Mouse (Mus musculus): Measurements from ENCODE around the gene B9d1. TPM values are rescaled to one million over a fixed set of nuclear protein-coding genes. Genes with fewer than 3 reads are reported as not detected.

The B9d1 gene
- total RNA-seq, 1 experiment = 84.7 TPM

- TF ChIP-seq HCFC1 (IDR thresholded peaks at IDR 0.05; ENCODE audit: borderline replicate concordance, insufficient read depth, low read length) = no peak
- 0 out of 2 replicates have a peak, but pooled peaks have one; percentile 27 for TF ChIP-seq ZNF384 (IDR thresholded peaks at IDR 0.05; ENCODE audit: low read depth, low read length)
- Histone ChIP-seq H3K9me3 (ENCODE audit: control insufficient read depth, insufficient read depth, low read depth, low read length) (no peaks in the 10 kb centered on the region), H3K36me3 (ENCODE audit: control insufficient read depth, insufficient read depth, low read length, poor library complexity, severe bottlenecking) (no peaks in the 10 kb centered on the region), H3K4me3 (ENCODE audit: insufficient read depth in 1 of 2, low read depth in 1 of 2, low read length in 2 of 2, poor library complexity in 1 of 2, severe bottlenecking in 1 of 2) (peak overlapping the region; percentile 19 to 36; a peak in 3 of 4 replicates), H3K9ac (ENCODE audit: insufficient read depth, low read depth, low read length, poor library complexity, severe bottlenecking) (no peak overlapping the region), H3K27ac (ENCODE audit: insufficient read depth, low read depth, low read length, poor library complexity, severe bottlenecking) (no peak overlapping the region), H3K4me1 (ENCODE audit: control insufficient read depth in 2 of 2, insufficient read depth in 2 of 2, low read length in 2 of 2, poor library complexity in 1 of 2) (peaks cover 0 to 5% of the 10 kb centered on the region in 2 experiments; a peak in 2 of 4 replicates)
- in situ Hi-C loops (cut with MboI; ENCODE audit: low sequenced_read_pairs in 2 of 2, unreplicated experiment in 2 of 2) = no loop called here
- DNase-seq (ENCODE audit: low read depth, low spot score) = no peak
These were observed 27.1 kb upstream of the B9d1 start for GRCm38 (mm10) chr11:61477566-61478508.

- peaks cover 0 to 5% of the 10 kb centered on the region in 2 experiments; a peak in 2 of 4 replicates for H3K4me1 ChIP-seq (ENCODE audit: control insufficient read depth in 2 of 2, insufficient read depth in 2 of 2, low read length in 2 of 2, poor library complexity in 1 of 2)
- no peak for DNase-seq (ENCODE audit: low read depth, low spot score)
- H3K27ac ChIP-seq (ENCODE audit: insufficient read depth, low read depth, low read length, poor library complexity, severe bottlenecking) = no peak overlapping the region
- in situ Hi-C loops (cut with MboI; ENCODE audit: low sequenced_read_pairs in 2 of 2, unreplicated experiment in 2 of 2) = no loop called here
- TF ChIP-seq HCFC1 (IDR thresholded peaks at IDR 0.05; ENCODE audit: borderline replicate concordance, insufficient read depth, low read length) = no peak
- no peak for TF ChIP-seq CHD2 (IDR thresholded peaks at IDR 0.05; ENCODE audit: low read depth, low read length)
- no peak for TF ChIP-seq ZNF384 (IDR thresholded peaks at IDR 0.05; ENCODE audit: low read depth, low read length)
- TF ChIP-seq MAFK (IDR thresholded peaks at IDR 0.05; ENCODE audit: insufficient read depth, low read depth, low read length) = no peak
- TF ChIP-seq ZC3H11A (IDR thresholded peaks at IDR 0.05; ENCODE audit: borderline replicate concordance, low read depth, low read length) = no peak
- no peak overlapping the region for H3K4me3 ChIP-seq (ENCODE audit: insufficient read depth in 1 of 2, low read depth in 1 of 2, low read length in 2 of 2, poor library complexity in 1 of 2, severe bottlenecking in 1 of 2)
- no peaks in the 10 kb centered on the region for H3K36me3 ChIP-seq (ENCODE audit: control insufficient read depth, insufficient read depth, low read length, poor library complexity, severe bottlenecking)
- no peaks in the 10 kb centered on the region for H3K9me3 ChIP-seq (ENCODE audit: control insufficient read depth, insufficient read depth, low read depth, low read length)
- no peak overlapping the region for H3K9ac ChIP-seq (ENCODE audit: insufficient read depth, low read depth, low read length, poor library complexity, severe bottlenecking)
These were observed 26.2 kb upstream of the B9d1 start for GRCm38 (mm10) chr11:61478788-61479187.

- H3K4me3 ChIP-seq (ENCODE audit: insufficient read depth in 1 of 2, low read depth in 1 of 2, low read length in 2 of 2, poor library complexity in 1 of 2, severe bottlenecking in 1 of 2) = no peak overlapping the region
- in situ Hi-C loops (cut with MboI; ENCODE audit: low sequenced_read_pairs in 2 of 2, unreplicated experiment in 2 of 2) = no loop called here
- H3K9me3 ChIP-seq (ENCODE audit: control insufficient read depth, insufficient read depth, low read depth, low read length) = no peaks in the 10 kb centered on the region
- H3K9ac ChIP-seq (ENCODE audit: insufficient read depth, low read depth, low read length, poor library complexity, severe bottlenecking) = no peak overlapping the region
- H3K36me3 ChIP-seq (ENCODE audit: control insufficient read depth, insufficient read depth, low read length, poor library complexity, severe bottlenecking) = no peaks in the 10 kb centered on the region
- peaks cover 4 to 23% of the 10 kb centered on the region in 2 experiments; a peak in 3 of 4 replicates for H3K4me1 ChIP-seq (ENCODE audit: control insufficient read depth in 2 of 2, insufficient read depth in 2 of 2, low read length in 2 of 2, poor library complexity in 1 of 2)
- H3K27ac ChIP-seq (ENCODE audit: insufficient read depth, low read depth, low read length, poor library complexity, severe bottlenecking) = no peak overlapping the region
- DNase-seq (ENCODE audit: low read depth, low spot score) = no peak
- TF ChIP-seq ZC3H11A (IDR thresholded peaks at IDR 0.05; ENCODE audit: borderline replicate concordance, low read depth, low read length) (no peak), ZNF384 (IDR thresholded peaks at IDR 0.05; ENCODE audit: low read depth, low read length) (no peak), MAFK (IDR thresholded peaks at IDR 0.05; ENCODE audit: insufficient read depth, low read depth, low read length) (no peak), CHD2 (IDR thresholded peaks at IDR 0.05; ENCODE audit: low read depth, low read length) (no peak), HCFC1 (IDR thresholded peaks at IDR 0.05; ENCODE audit: borderline replicate concordance, insufficient read depth, low read length) (no peak)
These were observed 23.5 kb upstream of the B9d1 start for GRCm38 (mm10) chr11:61481239-61482090.

GRCm38 (mm10) chr11:61483226-61483845 lies 21.6 kb upstream of the B9d1 start:
- peaks cover 4 to 27% of the 10 kb centered on the region in 2 experiments; a peak in 3 of 4 replicates for H3K4me1 ChIP-seq (ENCODE audit: control insufficient read depth in 2 of 2, insufficient read depth in 2 of 2, low read length in 2 of 2, poor library complexity in 1 of 2)
- no peaks in the 10 kb centered on the region for H3K9me3 ChIP-seq (ENCODE audit: control insufficient read depth, insufficient read depth, low read depth, low read length)
- no peak overlapping the region for H3K27ac ChIP-seq (ENCODE audit: insufficient read depth, low read depth, low read length, poor library complexity, severe bottlenecking)
- in situ Hi-C loops (cut with MboI; ENCODE audit: low sequenced_read_pairs in 2 of 2, unreplicated experiment in 2 of 2) = no loop called here
- no peak overlapping the region for H3K9ac ChIP-seq (ENCODE audit: insufficient read depth, low read depth, low read length, poor library complexity, severe bottlenecking)
- H3K4me3 ChIP-seq (ENCODE audit: insufficient read depth in 1 of 2, low read depth in 1 of 2, low read length in 2 of 2, poor library complexity in 1 of 2, severe bottlenecking in 1 of 2) = no peak overlapping the region
- TF ChIP-seq CHD2 (IDR thresholded peaks at IDR 0.05; ENCODE audit: low read depth, low read length) (no peak), HCFC1 (IDR thresholded peaks at IDR 0.05; ENCODE audit: borderline replicate concordance, insufficient read depth, low read length) (no peak), ZNF384 (IDR thresholded peaks at IDR 0.05; ENCODE audit: low read depth, low read length) (no peak), MAFK (IDR thresholded peaks at IDR 0.05; ENCODE audit: insufficient read depth, low read depth, low read length) (no peak), ZC3H11A (IDR thresholded peaks at IDR 0.05; ENCODE audit: borderline replicate concordance, low read depth, low read length) (no peak)
- no peak for DNase-seq (ENCODE audit: low read depth, low spot score)
- H3K36me3 ChIP-seq (ENCODE audit: control insufficient read depth, insufficient read depth, low read length, poor library complexity, severe bottlenecking) = peaks cover 7% of the 10 kb centered on the region; the same call in 1 of the 2 replicates

Data from ES-E14 (cell line).